Mouse (Mus musculus): ENCODE measurements at regions not wholly inside any gene's neighbourhood (a gene's known extent, or its start where the extent isn't known, plus 50 kb on each side); places are given as distances from the start of the nearest gene placed in this dataset.

- Histone ChIP-seq H3K9ac (ENCODE audit: low read depth, low read length) (no peak overlapping the region), H3K27me3 (replicated peaks; ENCODE audit: control insufficient read depth, insufficient read depth, low read length) (no peaks in the 10 kb centered on the region), H3K36me3 (ENCODE audit: control insufficient read depth, insufficient read depth, low read length) (no peaks in the 10 kb centered on the region), H3K4me2 (ENCODE audit: low read depth, low read length) (peak overlapping the region; percentile 41), H3K27ac (replicated peaks; ENCODE audit: low read depth, low read length) (peak overlapping the region; percentile 19; the same call in 1 of the 2 replicates), H3K9me3 (ENCODE audit: control insufficient read depth, low read length) (no peaks in the 10 kb centered on the region), H3K4me3 (ENCODE audit: low read depth, low read length) (no peak overlapping the region; the same call in 1 of the 2 replicates), H3K4me1 (ENCODE audit: control insufficient read depth, insufficient read depth, low read length) (peaks cover 13% of the 10 kb centered on the region; the same call in 1 of the 2 replicates)
- DNase-seq (ENCODE audit: low spot score), result no peak
- WGBS, result 68% methylated on average over 5 of the region's 5 CpGs
- no peak for ATAC-seq (ENCODE audit: low read depth)
Observed at GRCm38 (mm10) chr13:118849541-118849940, 179.9 kb downstream of the Fgf10 start.

GRCm38 (mm10) chr13:118850708-118851107 is 181.1 kb downstream of the Fgf10 start:
- peak overlapping the region; percentile 41; the same call in 1 of the 2 replicates for H3K4me2 ChIP-seq (ENCODE audit: low read depth, low read length)
- DNase-seq (ENCODE audit: low spot score), result peak; percentile 79

GRCm38 (mm10) chr13:118886339-118886810 is 216.8 kb downstream of the Fgf10 start:
- Histone ChIP-seq H3K27ac (replicated peaks; ENCODE audit: low read depth, low read length) (no peak overlapping the region), H3K4me3 (ENCODE audit: low read depth, low read length) (no peak overlapping the region), H3K27me3 (replicated peaks; ENCODE audit: control insufficient read depth, insufficient read depth, low read length) (0 out of 2 replicates have a peak, but pooled peaks cover 4% of the 10 kb centered on the region), H3K4me1 (ENCODE audit: control insufficient read depth, insufficient read depth, low read length) (peaks cover 8% of the 10 kb centered on the region; the same call in 1 of the 2 replicates), H3K36me3 (ENCODE audit: control insufficient read depth, insufficient read depth, low read length) (no peaks in the 10 kb centered on the region), H3K9ac (ENCODE audit: low read depth, low read length) (no peak overlapping the region), H3K9me3 (ENCODE audit: control insufficient read depth, low read length) (no peaks in the 10 kb centered on the region), H3K4me2 (ENCODE audit: low read depth, low read length) (peak overlapping the region; percentile 15; the same call in 1 of the 2 replicates)
- DNase-seq (ENCODE audit: low spot score), result peak; percentile 63
- WGBS, result 30% methylated on average over 9 of the region's 9 CpGs
- ATAC-seq (ENCODE audit: low read depth), result 0 out of 2 replicates have a peak, but pooled peaks have one; percentile 30

More at GRCm38 (mm10) chr13:118850708-118851107, 181.1 kb downstream of the Fgf10 start:
- peak; percentile 74 for ATAC-seq (ENCODE audit: low read depth)
- Histone ChIP-seq H3K4me1 (ENCODE audit: control insufficient read depth, insufficient read depth, low read length) (peaks cover 13% of the 10 kb centered on the region; the same call in 1 of the 2 replicates), H3K9ac (ENCODE audit: low read depth, low read length) (no peak overlapping the region), H3K36me3 (ENCODE audit: control insufficient read depth, insufficient read depth, low read length) (no peaks in the 10 kb centered on the region), H3K9me3 (ENCODE audit: control insufficient read depth, low read length) (no peaks in the 10 kb centered on the region), H3K4me3 (ENCODE audit: low read depth, low read length) (no peak overlapping the region), H3K27me3 (replicated peaks; ENCODE audit: control insufficient read depth, insufficient read depth, low read length) (no peaks in the 10 kb centered on the region), H3K27ac (replicated peaks; ENCODE audit: low read depth, low read length) (no peak overlapping the region)
- WGBS, result 46% methylated on average over 8 of the region's 8 CpGs

DNA sequence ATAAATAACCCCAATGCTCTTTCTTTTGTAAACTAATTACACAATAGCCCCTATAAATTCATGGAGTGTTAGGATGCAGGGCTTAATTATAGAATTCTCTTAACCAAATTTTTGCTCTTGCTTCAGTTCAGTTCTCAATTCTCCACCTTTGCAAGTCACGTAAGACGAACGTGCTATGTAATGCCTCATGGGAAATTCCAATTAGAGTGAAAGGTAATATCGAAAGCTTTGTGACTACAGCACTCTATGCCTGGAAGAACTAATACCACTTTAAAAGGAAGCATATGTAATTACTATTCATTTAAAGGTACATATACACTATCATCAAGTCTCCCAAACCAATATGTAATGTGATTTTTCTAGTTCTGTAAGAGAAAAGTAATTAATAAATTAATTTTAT is 225.5 kb downstream of the Fgf10 start:
- Histone ChIP-seq H3K9ac (ENCODE audit: low read depth, low read length) (no peak overlapping the region), H3K4me3 (ENCODE audit: low read depth, low read length) (no peak overlapping the region), H3K27ac (replicated peaks; ENCODE audit: low read depth, low read length) (no peak overlapping the region), H3K4me1 (ENCODE audit: control insufficient read depth, insufficient read depth, low read length) (no peaks in the 10 kb centered on the region), H3K36me3 (ENCODE audit: control insufficient read depth, insufficient read depth, low read length) (no peaks in the 10 kb centered on the region), H3K27me3 (replicated peaks; ENCODE audit: control insufficient read depth, insufficient read depth, low read length) (no peaks in the 10 kb centered on the region), H3K4me2 (ENCODE audit: low read depth, low read length) (no peak overlapping the region), H3K9me3 (ENCODE audit: control insufficient read depth, low read length) (no peaks in the 10 kb centered on the region)
- WGBS, result 57% methylated on average over 4 of the region's 4 CpGs
- DNase-seq (ENCODE audit: low spot score), result no peak
- ATAC-seq (ENCODE audit: low read depth), result no peak

DNA sequence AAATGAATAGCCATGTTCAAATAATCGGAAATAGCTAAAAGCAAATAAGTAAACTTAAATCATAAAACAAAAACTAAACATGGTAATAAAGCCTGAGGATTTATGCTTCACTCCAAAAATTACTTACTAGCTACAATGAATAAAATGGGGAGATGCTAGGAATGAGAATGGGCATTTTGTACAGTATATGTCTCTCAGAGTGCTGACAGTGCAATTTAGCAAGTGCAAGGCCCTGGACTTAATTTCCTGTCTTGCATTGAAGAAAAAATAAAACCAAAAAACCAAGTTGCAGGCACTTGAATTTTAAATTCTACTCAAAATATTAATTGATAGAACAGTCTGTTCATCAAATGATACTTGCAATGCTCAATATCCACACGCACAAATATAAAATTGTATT is 232.4 kb downstream of the Fgf10 start:
- ATAC-seq (ENCODE audit: low read depth), result no peak
- no peak for DNase-seq (ENCODE audit: low spot score)
- H3K9me3 ChIP-seq (ENCODE audit: control insufficient read depth, low read length), result no peaks in the 10 kb centered on the region
- H3K27ac ChIP-seq (replicated peaks; ENCODE audit: low read depth, low read length), result no peak overlapping the region
- no peak overlapping the region for H3K9ac ChIP-seq (ENCODE audit: low read depth, low read length)
- no peak overlapping the region for H3K4me3 ChIP-seq (ENCODE audit: low read depth, low read length)
- WGBS, result 79% methylated on average over 2 of the region's 2 CpGs
- H3K4me1 ChIP-seq (ENCODE audit: control insufficient read depth, insufficient read depth, low read length), result no peaks in the 10 kb centered on the region
- H3K4me2 ChIP-seq (ENCODE audit: low read depth, low read length), result no peak overlapping the region
- no peaks in the 10 kb centered on the region for H3K27me3 ChIP-seq (replicated peaks; ENCODE audit: control insufficient read depth, insufficient read depth, low read length)
- H3K36me3 ChIP-seq (ENCODE audit: control insufficient read depth, insufficient read depth, low read length), result no peaks in the 10 kb centered on the region

DNA sequence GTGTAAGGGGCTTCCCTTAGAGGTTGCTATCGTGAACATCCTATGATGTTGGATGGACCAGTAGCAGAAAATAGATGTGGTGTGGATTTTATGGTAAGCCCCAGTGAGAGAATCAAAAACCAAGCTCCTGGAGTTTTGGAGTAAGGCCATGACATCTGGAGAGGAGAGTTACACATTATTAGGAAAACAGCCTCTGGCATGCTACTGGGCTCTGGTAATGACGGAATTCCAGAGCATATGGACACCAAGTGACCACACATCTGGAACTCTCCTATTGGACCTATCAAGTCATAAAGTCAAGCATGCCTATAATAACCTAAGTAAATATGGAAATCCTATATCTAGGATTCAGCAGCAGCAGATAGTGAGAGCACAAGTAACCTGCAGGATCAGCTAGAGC is 240.8 kb downstream of the Fgf10 start:
- Histone ChIP-seq H3K4me2 (ENCODE audit: low read depth, low read length) (no peak overlapping the region), H3K9ac (ENCODE audit: low read depth, low read length) (no peak overlapping the region), H3K27ac (replicated peaks; ENCODE audit: low read depth, low read length) (no peak overlapping the region), H3K27me3 (replicated peaks; ENCODE audit: control insufficient read depth, insufficient read depth, low read length) (no peaks in the 10 kb centered on the region), H3K36me3 (ENCODE audit: control insufficient read depth, insufficient read depth, low read length) (no peaks in the 10 kb centered on the region), H3K9me3 (ENCODE audit: control insufficient read depth, low read length) (no peaks in the 10 kb centered on the region), H3K4me1 (ENCODE audit: control insufficient read depth, insufficient read depth, low read length) (no peaks in the 10 kb centered on the region), H3K4me3 (ENCODE audit: low read depth, low read length) (no peak overlapping the region)
- WGBS, result 59% methylated on average over 2 of the region's 2 CpGs
- ATAC-seq (ENCODE audit: low read depth) (no peak), DNase-seq (ENCODE audit: low spot score) (no peak)

DNA sequence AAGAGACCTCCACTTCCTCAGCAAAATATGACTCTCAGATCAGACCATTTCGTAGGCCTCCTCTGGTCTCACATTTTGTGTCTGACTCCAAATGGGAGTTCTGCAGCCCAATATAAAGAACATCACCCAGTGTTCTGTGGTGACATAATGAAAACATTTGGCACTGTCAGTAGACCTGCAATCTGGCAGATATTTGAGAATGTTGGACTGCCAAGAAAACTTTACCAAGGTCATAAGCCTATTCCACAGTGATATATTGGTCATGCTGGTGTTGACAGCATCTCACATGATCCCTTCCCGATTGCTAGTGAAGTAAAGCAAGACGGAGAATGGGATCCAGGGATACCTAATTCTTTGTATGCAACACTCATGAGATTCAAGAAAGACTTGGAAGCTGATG is 271.2 kb downstream of the Fgf10 start:
- 70% methylated on average over 3 of the region's 3 CpGs for WGBS
- Histone ChIP-seq H3K36me3 (ENCODE audit: control insufficient read depth, insufficient read depth, low read length) (no peaks in the 10 kb centered on the region), H3K4me2 (ENCODE audit: low read depth, low read length) (no peak overlapping the region), H3K27me3 (replicated peaks; ENCODE audit: control insufficient read depth, insufficient read depth, low read length) (no peaks in the 10 kb centered on the region), H3K27ac (replicated peaks; ENCODE audit: low read depth, low read length) (no peak overlapping the region), H3K9ac (ENCODE audit: low read depth, low read length) (no peak overlapping the region), H3K4me1 (ENCODE audit: control insufficient read depth, insufficient read depth, low read length) (no peaks in the 10 kb centered on the region), H3K9me3 (ENCODE audit: control insufficient read depth, low read length) (no peaks in the 10 kb centered on the region), H3K4me3 (ENCODE audit: low read depth, low read length) (no peak overlapping the region)
- ATAC-seq (ENCODE audit: low read depth) (no peak), DNase-seq (ENCODE audit: low spot score) (peak; percentile 47)

- ATAC-seq (ENCODE audit: low read depth), result no peak
Observed at GRCm38 (mm10) chr13:118966120-118966676, 296.6 kb downstream of the Fgf10 start.

GRCm38 (mm10) chr13:118967707-118968106 is 298.1 kb downstream of the Fgf10 start:
- no peak for DNase-seq (ENCODE audit: low spot score)
- ATAC-seq (ENCODE audit: low read depth), result no peak
- Histone ChIP-seq H3K27me3 (replicated peaks; ENCODE audit: control insufficient read depth, insufficient read depth, low read length) (no peaks in the 10 kb centered on the region), H3K4me1 (ENCODE audit: control insufficient read depth, insufficient read depth, low read length) (no peaks in the 10 kb centered on the region), H3K9me3 (ENCODE audit: control insufficient read depth, low read length) (no peaks in the 10 kb centered on the region), H3K36me3 (ENCODE audit: control insufficient read depth, insufficient read depth, low read length) (no peaks in the 10 kb centered on the region), H3K4me2 (ENCODE audit: low read depth, low read length) (no peak overlapping the region), H3K27ac (replicated peaks; ENCODE audit: low read depth, low read length) (no peak overlapping the region), H3K4me3 (ENCODE audit: low read depth, low read length) (no peak overlapping the region), H3K9ac (ENCODE audit: low read depth, low read length) (no peak overlapping the region)
- WGBS, result 67% methylated on average over 4 of the region's 4 CpGs

More at GRCm38 (mm10) chr13:118966120-118966676, 296.6 kb downstream of the Fgf10 start:
- Histone ChIP-seq H3K4me2 (ENCODE audit: low read depth, low read length) (no peak overlapping the region), H3K36me3 (ENCODE audit: control insufficient read depth, insufficient read depth, low read length) (no peaks in the 10 kb centered on the region), H3K27me3 (replicated peaks; ENCODE audit: control insufficient read depth, insufficient read depth, low read length) (no peaks in the 10 kb centered on the region), H3K4me1 (ENCODE audit: control insufficient read depth, insufficient read depth, low read length) (no peaks in the 10 kb centered on the region), H3K27ac (replicated peaks; ENCODE audit: low read depth, low read length) (no peak overlapping the region), H3K9me3 (ENCODE audit: control insufficient read depth, low read length) (0 out of 2 replicates have a peak, but pooled peaks cover 3% of the 10 kb centered on the region), H3K9ac (ENCODE audit: low read depth, low read length) (no peak overlapping the region), H3K4me3 (ENCODE audit: low read depth, low read length) (no peak overlapping the region)
- DNase-seq (ENCODE audit: low spot score), result no peak
- WGBS, result 73% methylated on average over 3 of the region's 3 CpGs

All from embryonic facial prominence, embryonic 14.5 days (tissue).